Mouse (Mus musculus) liver, embryonic 16.5 days (tissue): ENCODE results near the gene Hebp2. TPM values are rescaled to one million over a fixed set of nuclear protein-coding genes. Genes with fewer than 3 reads are reported as not detected.

Source experiments
- ATAC-seq: fragments of 200-750 bp; cut with Nextera tagmentation; 2 replicates; pipeline ENCODE4 v1.8.0; 2017; ENCODE audit warnings: low read depth, mild to moderate bottlenecking, moderate number of reproducible peaks, moderate library complexity
- H3K27ac ChIP-seq: fragments of 300-500 bp; sonication (generic); 2 replicates; pipeline ENCODE4 v1.5.1; 2014; ENCODE audit warnings: mild to moderate bottlenecking, low read length
- H3K27me3 ChIP-seq: fragments of 300-500 bp; sonication (generic); 2 replicates; pipeline ENCODE4 v1.6.1; 2014; ENCODE audit warnings: low read depth, low read length, mixed read lengths; ENCODE audit not compliant: control insufficient read depth, insufficient read depth
- H3K36me3 ChIP-seq: fragments of 300-500 bp; sonication (generic); 2 replicates; pipeline ENCODE4 v1.6.1; 2014; ENCODE audit warnings: mild to moderate bottlenecking; ENCODE audit not compliant: control insufficient read depth, insufficient read depth
- H3K4me1 ChIP-seq: fragments of 300-500 bp; sonication (generic); 2 replicates; pipeline ENCODE4 v1.6.1; 2014; ENCODE audit warnings: low read depth, low read length, mixed read lengths; ENCODE audit not compliant: control insufficient read depth
- H3K4me2 ChIP-seq: fragments of 300-500 bp; sonication (generic); 2 replicates; pipeline ENCODE4 v1.6.1; 2014; ENCODE audit warnings: low read depth, low read length, mixed read lengths
- H3K4me3 ChIP-seq: fragments of 300-500 bp; sonication (generic); 2 replicates; pipeline ENCODE4 v1.5.1; 2014; ENCODE audit warnings: low read depth, mild to moderate bottlenecking, low read length
- H3K9ac ChIP-seq: fragments of 300-500 bp; sonication (generic); 2 replicates; pipeline ENCODE4 v1.6.1; 2014; ENCODE audit warnings: low read depth, low read length
- H3K9me3 ChIP-seq: fragments of 300-500 bp; sonication (generic); replicated peaks from 2 replicates; pipeline ENCODE4 v1.6.1; 2016; ENCODE audit warnings: low read length; ENCODE audit not compliant: control insufficient read depth
- WGBS: fragments of 180-500 bp; shearing (Covaris S2); extraction: QIAGEN DNeasy Blood & Tissue Kit; methylation state at CpG from one replicate; pipeline ENCODE4 v1.1.7; 2014; ENCODE audit not compliant: insufficient replicate concordance; 5-methylcytosine and 5-hydroxymethylcytosine counted together
- polyA plus RNA-seq: library from polyadenylated mRNA; unstranded; fragments of >200 nt; fragmentation: Nextera tagmentation; extraction: Ambion mirVana; gene quantifications from 2 replicates; pipeline ENCODE4 v1.2.1, GENCODE M21; 2015

The Hebp2 gene
- polyA plus RNA-seq, 1 experiment from 2014 or later = 1.3 TPM

DNA sequence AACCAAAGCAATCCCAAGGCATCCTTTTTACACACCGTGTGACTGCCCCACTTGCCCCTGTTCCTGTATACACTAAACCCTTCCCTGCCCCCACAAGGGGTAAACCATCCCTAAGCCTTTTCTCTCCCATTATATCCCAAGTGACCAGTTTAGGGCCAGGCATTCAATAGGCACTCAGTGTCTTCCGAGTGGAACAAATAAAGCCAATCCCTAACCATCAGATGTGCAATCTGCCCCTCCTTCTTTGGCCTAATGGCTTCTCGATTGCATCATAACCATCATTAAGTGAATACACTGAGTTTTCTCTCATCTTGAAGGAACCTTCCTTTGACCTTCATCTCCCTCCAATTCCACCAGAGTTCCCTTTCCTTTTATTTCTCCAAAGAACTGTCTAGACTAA, 43.9 kb downstream of the Hebp2 start:
- Histone ChIP-seq H3K36me3 (no peaks in the 10 kb centered on the region), H3K27ac (no peak overlapping the region)

DNA sequence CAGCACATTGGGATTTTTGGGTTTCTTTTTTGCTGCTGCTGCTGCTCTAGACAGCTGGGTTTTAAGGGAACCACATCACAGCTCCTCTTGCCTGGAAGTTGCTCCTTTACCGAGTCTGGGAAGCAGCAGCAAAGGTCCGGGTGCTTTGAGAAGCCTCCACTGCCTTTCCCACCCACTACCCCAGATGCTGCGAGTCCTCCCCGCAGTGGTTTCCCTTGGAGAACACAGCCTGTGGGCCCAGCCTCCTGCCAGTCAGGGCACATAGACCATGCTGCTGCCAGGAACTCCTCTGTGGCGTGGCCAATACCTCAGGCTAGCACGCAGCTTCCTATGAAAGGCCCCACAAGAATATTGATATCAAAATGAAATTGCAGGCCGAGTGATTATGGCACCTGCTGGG, 48.8 kb downstream of the Hebp2 start:
- 73% methylated on average over 7 of the region's 7 CpGs for WGBS
- ATAC-seq = no peak
- no peak overlapping the region for H3K9ac ChIP-seq

More for the DNA sequence above, 43.9 kb downstream of the Hebp2 start:
- no peaks in the 10 kb centered on the region for H3K4me1 ChIP-seq
- H3K4me3 ChIP-seq = no peak overlapping the region
- WGBS = 43% methylated on average over 3 of the region's 3 CpGs
- H3K9me3 ChIP-seq = no peaks in the 10 kb centered on the region
- H3K27me3 ChIP-seq = no peaks in the 10 kb centered on the region
- no peak overlapping the region for H3K4me2 ChIP-seq
- no peak for ATAC-seq
- no peak overlapping the region for H3K9ac ChIP-seq

DNA sequence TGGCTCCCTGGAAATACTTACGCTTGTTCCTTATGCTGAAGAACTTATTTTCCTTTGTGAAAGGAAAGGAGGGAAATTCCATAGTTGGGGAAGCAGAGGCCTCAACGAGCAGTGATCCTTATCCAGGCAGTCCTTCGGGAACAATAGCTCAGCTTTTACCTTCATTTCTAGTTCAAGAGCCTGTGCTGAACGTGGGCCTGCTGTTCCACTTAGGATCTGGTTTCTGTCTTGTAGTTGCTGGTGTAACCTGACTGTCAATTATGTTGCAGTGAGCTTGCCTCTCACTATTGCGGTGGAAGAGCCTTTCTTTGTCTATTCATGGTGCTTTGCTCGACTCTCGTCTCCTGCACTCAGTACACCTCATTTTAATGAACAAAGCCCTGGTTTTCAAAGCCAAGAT, 51.6 kb downstream of the Hebp2 start:
- Histone ChIP-seq H3K4me3 (no peak overlapping the region), H3K27me3 (no peaks in the 10 kb centered on the region), H3K4me1 (no peaks in the 10 kb centered on the region), H3K9ac (no peak overlapping the region), H3K4me2 (no peak overlapping the region), H3K36me3 (no peaks in the 10 kb centered on the region), H3K27ac (no peak overlapping the region), H3K9me3 (no peaks in the 10 kb centered on the region)
- ATAC-seq = no peak
- WGBS = 60% methylated on average over 7 of the region's 7 CpGs

More for the DNA sequence above, 48.8 kb downstream of the Hebp2 start:
- H3K9me3 ChIP-seq = no peaks in the 10 kb centered on the region
- H3K27ac ChIP-seq = no peak overlapping the region
- no peaks in the 10 kb centered on the region for H3K36me3 ChIP-seq
- no peak overlapping the region for H3K4me2 ChIP-seq
- H3K4me3 ChIP-seq = no peak overlapping the region
- H3K4me1 ChIP-seq = no peaks in the 10 kb centered on the region
- H3K27me3 ChIP-seq = no peaks in the 10 kb centered on the region

DNA sequence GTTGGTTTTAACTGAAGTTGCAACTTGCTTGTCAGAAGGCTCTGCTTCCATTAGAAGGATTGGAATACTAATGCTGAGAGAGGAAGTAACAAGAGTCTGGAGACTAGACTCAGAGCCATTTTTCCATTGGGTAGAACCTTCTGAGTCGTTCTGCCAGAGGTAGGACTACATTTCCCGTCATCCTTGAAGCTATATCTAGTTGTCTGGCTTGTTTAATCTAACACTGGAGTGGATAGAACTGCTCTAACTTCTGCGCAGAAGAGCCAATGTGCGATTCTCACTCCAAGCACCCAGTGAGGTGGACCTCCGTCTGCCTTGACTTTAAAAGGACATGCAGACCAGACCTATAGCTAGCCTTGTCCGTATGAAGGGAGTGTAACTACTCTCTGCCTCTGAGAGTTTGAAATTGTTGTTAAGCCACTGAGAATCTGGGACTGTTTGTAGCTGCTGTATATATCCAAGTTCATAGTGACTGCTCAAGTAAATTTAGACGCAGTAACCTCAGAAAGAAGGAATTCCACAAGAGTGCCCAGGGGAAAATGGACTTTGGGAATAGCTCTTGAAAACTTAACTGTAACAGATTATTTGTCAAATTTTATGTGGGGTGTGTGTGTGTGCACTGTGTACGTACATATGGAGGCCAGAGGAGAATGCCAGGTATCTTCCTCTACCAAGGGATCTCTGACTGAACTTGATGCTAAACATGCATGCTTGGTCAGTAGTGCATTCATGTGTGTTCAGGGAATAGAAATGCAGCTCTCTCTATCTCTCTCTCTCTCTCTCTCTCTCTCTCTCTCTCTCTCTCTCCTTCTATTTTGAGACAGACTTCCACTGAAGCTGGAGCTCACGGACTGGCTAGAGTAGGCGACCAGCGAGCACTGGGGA, 52.6 kb downstream of the Hebp2 start:
- Histone ChIP-seq H3K4me2 (no peak overlapping the region), H3K27ac (no peak overlapping the region), H3K9ac (no peak overlapping the region), H3K9me3 (no peaks in the 10 kb centered on the region), H3K4me3 (no peak overlapping the region), H3K27me3 (no peaks in the 10 kb centered on the region), H3K4me1 (no peaks in the 10 kb centered on the region), H3K36me3 (no peaks in the 10 kb centered on the region)
- ATAC-seq = no peak
- 68% methylated on average over 11 of the region's 11 CpGs for WGBS

DNA sequence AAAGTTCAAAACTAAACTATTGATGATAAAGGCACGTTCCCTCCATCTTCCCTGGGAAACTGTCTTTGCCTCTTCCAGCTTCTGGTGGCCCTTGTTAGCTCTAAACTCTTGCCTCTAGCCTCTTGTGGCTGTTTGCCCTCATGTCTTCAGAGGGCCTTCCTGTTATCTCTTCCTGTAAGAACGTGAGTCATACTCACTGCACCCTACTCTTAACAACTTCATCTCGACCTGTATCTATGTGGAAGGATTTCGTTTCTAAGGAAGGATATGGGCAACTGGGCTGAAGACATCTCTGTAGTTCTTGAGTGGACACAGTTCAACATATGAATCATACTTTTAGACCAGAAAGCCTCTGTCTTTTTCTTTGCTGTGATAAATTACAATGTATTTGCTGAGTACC, 53.9 kb downstream of the Hebp2 start:
- Histone ChIP-seq H3K4me1 (no peaks in the 10 kb centered on the region), H3K36me3 (no peaks in the 10 kb centered on the region), H3K9ac (no peak overlapping the region), H3K9me3 (no peaks in the 10 kb centered on the region), H3K27ac (no peak overlapping the region), H3K27me3 (no peaks in the 10 kb centered on the region), H3K4me3 (no peak overlapping the region), H3K4me2 (no peak overlapping the region)
- no peak for ATAC-seq
- 19% methylated on average over 4 of the region's 4 CpGs for WGBS

DNA sequence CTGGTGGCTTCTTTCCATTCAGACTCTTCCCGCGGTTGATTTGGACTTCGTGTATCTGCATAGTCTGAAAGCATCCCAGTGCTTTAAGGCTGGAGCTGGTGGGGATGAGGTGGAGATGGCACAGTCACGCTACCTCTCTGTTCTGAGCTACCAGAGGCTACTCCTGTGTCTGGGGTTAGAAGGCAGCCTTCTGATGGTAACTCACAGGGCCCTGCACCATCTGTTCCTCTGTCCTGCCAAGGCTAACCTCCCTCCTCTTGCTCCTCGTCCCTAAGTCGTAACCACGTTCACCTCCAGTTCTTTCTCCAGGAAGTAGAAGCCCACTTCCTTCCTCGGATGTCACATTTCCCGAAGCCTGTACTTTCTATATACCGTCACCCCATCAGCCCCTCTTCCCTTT, 55.9 kb downstream of the Hebp2 start:
- no peak for ATAC-seq
- no peak overlapping the region for H3K9ac ChIP-seq
- H3K4me3 ChIP-seq = no peak overlapping the region
- no peaks in the 10 kb centered on the region for H3K36me3 ChIP-seq
- no peaks in the 10 kb centered on the region for H3K9me3 ChIP-seq
- H3K27me3 ChIP-seq = no peaks in the 10 kb centered on the region
- no peaks in the 10 kb centered on the region for H3K4me1 ChIP-seq
- no peak overlapping the region for H3K4me2 ChIP-seq
- WGBS = 41% methylated on average over 10 of the region's 10 CpGs
- H3K27ac ChIP-seq = no peak overlapping the region

Other genes with a start within 250 kb of the Hebp2 start
- gene Nhsl1, start 227.1 kb downstream of the Hebp2 start, polyA plus RNA-seq = 0.58 and 0.78 TPM in 2 replicates
- gene Arfgef3, start 197.9 kb upstream of the Hebp2 start, polyA plus RNA-seq = 0.04 and 0.05 TPM in 2 replicates
- gene Gm4922, start 240.7 kb upstream of the Hebp2 start, polyA plus RNA-seq = not detected in 2 replicates